Mouse (Mus musculus): ENCODE measurements around the gene Gdf9. TPM values are rescaled to one million over a fixed set of nuclear protein-coding genes. Genes with fewer than 3 reads are reported as not detected.

Gdf9 gene
- polyA plus RNA-seq, 1 experiment: not detected

- H3K4me1 ChIP-seq (ENCODE audit: control insufficient read depth, insufficient read depth, insufficient read length, low read length): no peaks in the 10 kb centered on the region; the same call in 1 of the 2 replicates
- no peak overlapping the region for H3K27ac ChIP-seq (replicated peaks; ENCODE audit: low read depth, low read length)
- H3K4me3 ChIP-seq (ENCODE audit: insufficient read depth, low read depth, low read length): peak overlapping the region; percentile 50
Observed at GRCm38 (mm10) chr11:53479171-53479782, 48.5 kb downstream of the Gdf9 start.

DNA sequence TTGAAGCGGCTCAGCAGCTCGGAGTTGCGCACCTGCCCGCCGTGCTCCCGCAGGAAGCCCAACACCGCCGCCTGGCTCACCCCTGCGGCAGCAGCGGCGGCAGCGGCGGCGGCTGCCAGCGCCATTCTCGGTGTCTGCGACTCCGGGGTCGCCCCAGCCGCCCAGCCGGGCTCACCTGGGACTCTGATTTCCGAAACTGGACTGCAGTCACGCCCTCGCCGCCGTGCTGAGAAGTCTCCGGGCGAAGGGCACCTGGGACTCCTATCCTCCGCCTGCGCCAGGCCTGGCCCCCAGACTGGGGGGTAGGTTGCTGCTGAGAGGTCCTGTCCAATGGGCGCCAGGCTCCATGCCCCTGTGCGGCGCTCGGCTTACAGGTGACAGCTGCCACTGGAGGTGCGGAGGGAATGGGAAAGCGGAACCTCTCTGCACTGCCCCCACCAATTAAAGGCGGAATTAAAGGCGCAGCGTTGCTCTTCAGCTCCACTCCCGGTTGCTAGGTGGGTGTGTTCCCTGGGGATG, 49.0 kb downstream of the Gdf9 start, which contains the start of the genes Gm9945 and Sowaha:
Gene Gm9945, plus strand, starts transcription at position 384 of the 519 bp plus-strand sequence.
Gene Sowaha, minus strand, starts transcription at position 492 of the 519 bp plus-strand sequence.
- Histone ChIP-seq H3K27ac (replicated peaks; ENCODE audit: low read depth, low read length) (no peak within 1 kb of the TSS), H3K4me3 (ENCODE audit: insufficient read depth, low read depth, low read length) (peak within 1 kb of the TSS; percentile 50), H3K4me1 (ENCODE audit: control insufficient read depth, insufficient read depth, insufficient read length, low read length) (no peaks in the 10 kb centered on the region; the same call in 1 of the 2 replicates)

GRCm38 (mm10) chr11:53481088-53481730, 50.4 kb downstream of the Gdf9 start:
- H3K27ac ChIP-seq (replicated peaks; ENCODE audit: low read depth, low read length): no peak overlapping the region
- H3K4me1 ChIP-seq (ENCODE audit: control insufficient read depth, insufficient read depth, insufficient read length, low read length): no peaks in the 10 kb centered on the region; the same call in 1 of the 2 replicates
- no peak overlapping the region for H3K4me3 ChIP-seq (ENCODE audit: insufficient read depth, low read depth, low read length)

GRCm38 (mm10) chr11:53483159-53483891, 52.5 kb downstream of the Gdf9 start:
- Histone ChIP-seq H3K27ac (replicated peaks; ENCODE audit: low read depth, low read length) (no peak overlapping the region), H3K4me1 (ENCODE audit: control insufficient read depth, insufficient read depth, insufficient read length, low read length) (no peaks in the 10 kb centered on the region; the same call in 1 of the 2 replicates), H3K4me3 (ENCODE audit: insufficient read depth, low read depth, low read length) (no peak overlapping the region)

GRCm38 (mm10) chr11:53485719-53486118, 54.9 kb downstream of the Gdf9 start:
- H3K4me1 ChIP-seq (ENCODE audit: control insufficient read depth, insufficient read depth, insufficient read length, low read length): no peaks in the 10 kb centered on the region
- no peak overlapping the region for H3K27ac ChIP-seq (replicated peaks; ENCODE audit: low read depth, low read length)
- no peak overlapping the region for H3K4me3 ChIP-seq (ENCODE audit: insufficient read depth, low read depth, low read length)

- H3K4me3 ChIP-seq (ENCODE audit: insufficient read depth, low read depth, low read length): no peak overlapping the region
- H3K4me1 ChIP-seq (ENCODE audit: control insufficient read depth, insufficient read depth, insufficient read length, low read length): no peaks in the 10 kb centered on the region
- no peak overlapping the region for H3K27ac ChIP-seq (replicated peaks; ENCODE audit: low read depth, low read length)
Observed at GRCm38 (mm10) chr11:53486351-53486750, 55.5 kb downstream of the Gdf9 start.

GRCm38 (mm10) chr11:53486822-53487594, 56.2 kb downstream of the Gdf9 start:
- peaks cover under 1% of the 10 kb centered on the region; the same call in 1 of the 2 replicates for H3K4me1 ChIP-seq (ENCODE audit: control insufficient read depth, insufficient read depth, insufficient read length, low read length)
- no peak overlapping the region for H3K4me3 ChIP-seq (ENCODE audit: insufficient read depth, low read depth, low read length)
- no peak overlapping the region for H3K27ac ChIP-seq (replicated peaks; ENCODE audit: low read depth, low read length)

Other genes starting within 250 kb of the Gdf9 start
- gene Hspa4, start 130.6 kb upstream of the Gdf9 start, polyA plus RNA-seq (2012; ENCODE audit: insufficient read depth, insufficient read length, missing spikeins): 119 and 138 TPM in 2 replicates
- gene Zcchc10, start 106.3 kb upstream of the Gdf9 start, polyA plus RNA-seq (2012; ENCODE audit: insufficient read depth, insufficient read length, missing spikeins): 10.4 and 13.9 TPM in 2 replicates
- 17.7 and 77.7 TPM in 2 replicates for gene Aff4, start 80.2 kb upstream of the Gdf9 start, polyA plus RNA-seq (2012; ENCODE audit: insufficient read depth, insufficient read length, missing spikeins)
- not detected in 2 replicates for gene Leap2, start 7.9 kb upstream of the Gdf9 start, polyA plus RNA-seq (2012; ENCODE audit: insufficient read depth, insufficient read length, missing spikeins)
- 4,304 and 4,488 TPM in 2 replicates for gene Uqcrq, start 192 bp upstream of the Gdf9 start, polyA plus RNA-seq (2012; ENCODE audit: insufficient read depth, insufficient read length, missing spikeins)
- not detected in 2 replicates for gene Gm10447, start 26.1 kb downstream of the Gdf9 start, polyA plus RNA-seq (2012; ENCODE audit: insufficient read depth, insufficient read length, missing spikeins)
- gene Shroom1, start 26.2 kb downstream of the Gdf9 start, polyA plus RNA-seq (2012; ENCODE audit: insufficient read depth, insufficient read length, missing spikeins): 2.1 and 4.7 TPM in 2 replicates
- not detected in 2 replicates for gene Gm9837, start 39.5 kb downstream of the Gdf9 start, polyA plus RNA-seq (2012; ENCODE audit: insufficient read depth, insufficient read length, missing spikeins)
- not detected in 2 replicates for gene Gm9945, start 49.1 kb downstream of the Gdf9 start, polyA plus RNA-seq (2012; ENCODE audit: insufficient read depth, insufficient read length, missing spikeins)
- not detected in 2 replicates for gene Sowaha, start 49.3 kb downstream of the Gdf9 start, polyA plus RNA-seq (2012; ENCODE audit: insufficient read depth, insufficient read length, missing spikeins)
- 9.9 and 13.3 TPM in 2 replicates for gene Sept8, start 88.2 kb downstream of the Gdf9 start, polyA plus RNA-seq (2012; ENCODE audit: insufficient read depth, insufficient read length, missing spikeins)
- 11.8 and 12.2 TPM in 2 replicates for gene Kif3a, start 136.4 kb downstream of the Gdf9 start, polyA plus RNA-seq (2012; ENCODE audit: insufficient read depth, insufficient read length, missing spikeins)
- gene Il4, start 187.6 kb downstream of the Gdf9 start, polyA plus RNA-seq (2012; ENCODE audit: insufficient read depth, insufficient read length, missing spikeins): not detected in 2 replicates
- gene Il13, start 203.7 kb downstream of the Gdf9 start, polyA plus RNA-seq (2012; ENCODE audit: insufficient read depth, insufficient read length, missing spikeins): not detected in 2 replicates